Mouse (Mus musculus): ENCODE results near the gene Smc5.

The Smc5 gene

GRCm38 (mm10) chr19:23273355-23274053, at the start of gene Smc5:
Smc5 (minus strand) TSS chr19:23273897.
- TF ChIP-seq CTCF (conservative IDR thresholded peaks at IDR 0.05; ENCODE audit: low read length) (no peak), POU5F1 (IDR thresholded peaks at IDR 0.05; ENCODE audit: borderline replicate concordance, low read length) (no peak), NANOG (IDR thresholded peaks at IDR 0.05; ENCODE audit: borderline replicate concordance, low read length) (no peak)
- H3K4me3 ChIP-seq (replicated peaks; ENCODE audit: low read length) = peak within 1 kb of the TSS; percentile 94

GRCm38 (mm10) chr19:23323107-23323506, 49.4 kb upstream of the Smc5 start:
- TF ChIP-seq NANOG (IDR thresholded peaks at IDR 0.05; ENCODE audit: borderline replicate concordance, low read length) = no peak
- TF ChIP-seq POU5F1 (IDR thresholded peaks at IDR 0.05; ENCODE audit: borderline replicate concordance, low read length) = no peak
- no peak for TF ChIP-seq CTCF (conservative IDR thresholded peaks at IDR 0.05; ENCODE audit: low read length)
- Histone ChIP-seq H3K4me1 (replicated peaks; ENCODE audit: low read depth, low read length) (no peaks in the 10 kb centered on the region), H3K36me3 (ENCODE audit: insufficient read depth, low read length) (no peaks in the 10 kb centered on the region), H3K9me3 (ENCODE audit: low read length) (no peaks in the 10 kb centered on the region), H3K4me3 (replicated peaks; ENCODE audit: low read length) (no peak overlapping the region), H3K27me3 (ENCODE audit: insufficient read depth, low read length) (no peaks in the 10 kb centered on the region)

More at GRCm38 (mm10) chr19:23273355-23274053, at the start of gene Smc5:
- Histone ChIP-seq H3K27me3 (ENCODE audit: insufficient read depth, low read length) (peaks cover 14% of the 10 kb centered on the region), H3K4me1 (replicated peaks; ENCODE audit: low read depth, low read length) (peaks cover 16% of the 10 kb centered on the region), H3K9me3 (ENCODE audit: low read length) (no peaks in the 10 kb centered on the region), H3K36me3 (ENCODE audit: insufficient read depth, low read length) (peaks cover 11% of the 10 kb centered on the region)

- TF ChIP-seq POU5F1 (IDR thresholded peaks at IDR 0.05; ENCODE audit: borderline replicate concordance, low read length) = no peak
- no peak for TF ChIP-seq CTCF (conservative IDR thresholded peaks at IDR 0.05; ENCODE audit: low read length)
- no peak for TF ChIP-seq NANOG (IDR thresholded peaks at IDR 0.05; ENCODE audit: borderline replicate concordance, low read length)
- Histone ChIP-seq H3K4me1 (replicated peaks; ENCODE audit: low read depth, low read length) (0 out of 2 replicates have a peak, but pooled peaks cover 5% of the 10 kb centered on the region), H3K27me3 (ENCODE audit: insufficient read depth, low read length) (no peaks in the 10 kb centered on the region), H3K36me3 (ENCODE audit: insufficient read depth, low read length) (no peaks in the 10 kb centered on the region), H3K4me3 (replicated peaks; ENCODE audit: low read length) (no peak overlapping the region), H3K9me3 (ENCODE audit: low read length) (no peaks in the 10 kb centered on the region)
Observed at GRCm38 (mm10) chr19:23317989-23318358, 44.3 kb upstream of the Smc5 start.

DNA sequence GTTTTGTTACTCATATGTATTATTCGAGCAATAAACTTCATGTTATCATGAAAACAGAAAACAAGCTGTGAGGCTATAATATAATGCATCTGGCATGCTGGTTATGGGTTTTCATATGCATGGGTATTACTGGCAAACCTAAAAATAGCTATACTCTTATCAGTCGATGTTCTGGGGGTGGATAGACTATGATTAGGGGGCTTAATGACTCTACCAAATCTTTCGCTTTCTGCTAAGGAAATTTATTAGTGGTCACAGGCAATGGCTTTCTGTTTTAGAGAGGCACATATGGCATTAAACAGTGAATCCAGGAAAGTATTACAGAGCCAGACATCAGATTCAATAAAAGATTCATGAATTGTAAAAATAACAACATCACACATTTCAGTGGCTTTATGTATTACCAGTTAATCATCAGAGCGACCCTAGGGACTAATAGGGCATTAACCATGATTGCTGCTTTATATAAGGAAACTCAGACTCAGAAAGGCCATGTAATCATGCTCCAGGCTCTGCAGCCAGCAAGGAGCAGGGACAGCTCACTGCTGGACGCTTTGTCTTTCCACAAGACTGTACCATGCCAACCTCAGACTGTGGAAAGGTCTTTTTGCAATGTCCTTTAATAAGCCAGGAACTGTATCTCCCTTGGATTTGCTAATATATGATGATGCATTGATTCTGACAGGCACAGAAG, 43.7 kb upstream of the Smc5 start:
- Histone ChIP-seq H3K9me3 (ENCODE audit: low read length) (no peaks in the 10 kb centered on the region), H3K4me3 (replicated peaks; ENCODE audit: low read length) (no peak overlapping the region), H3K36me3 (ENCODE audit: insufficient read depth, low read length) (no peaks in the 10 kb centered on the region), H3K4me1 (replicated peaks; ENCODE audit: low read depth, low read length) (0 out of 2 replicates have a peak, but pooled peaks cover 5% of the 10 kb centered on the region), H3K27me3 (ENCODE audit: insufficient read depth, low read length) (no peaks in the 10 kb centered on the region)
- TF ChIP-seq POU5F1 (IDR thresholded peaks at IDR 0.05; ENCODE audit: borderline replicate concordance, low read length) (no peak), NANOG (IDR thresholded peaks at IDR 0.05; ENCODE audit: borderline replicate concordance, low read length) (no peak), CTCF (conservative IDR thresholded peaks at IDR 0.05; ENCODE audit: low read length) (no peak)

DNA sequence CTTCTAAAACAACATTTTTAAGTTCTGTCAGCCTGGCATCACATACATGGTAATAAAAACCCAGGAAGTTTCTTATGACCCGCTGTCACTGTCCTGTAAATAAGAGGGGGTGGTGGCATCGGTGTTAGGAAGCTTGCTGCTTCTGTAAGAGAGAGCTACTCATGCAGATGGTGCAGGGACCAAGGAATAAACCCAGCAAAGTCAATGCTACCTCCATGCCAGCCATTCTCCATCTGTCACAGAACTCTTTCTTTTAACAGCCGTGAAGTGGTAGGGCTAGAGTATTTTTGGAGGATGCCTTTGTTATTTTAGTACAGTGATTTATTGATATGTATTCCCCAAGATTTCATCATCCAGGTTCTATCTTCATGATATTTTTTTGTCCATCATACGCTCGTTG, 43.2 kb upstream of the Smc5 start:
- TF ChIP-seq POU5F1 (IDR thresholded peaks at IDR 0.05; ENCODE audit: borderline replicate concordance, low read length) (no peak), NANOG (IDR thresholded peaks at IDR 0.05; ENCODE audit: borderline replicate concordance, low read length) (no peak), CTCF (conservative IDR thresholded peaks at IDR 0.05; ENCODE audit: low read length) (no peak)
- no peak overlapping the region for H3K4me3 ChIP-seq (replicated peaks; ENCODE audit: low read length)
- H3K27me3 ChIP-seq (ENCODE audit: insufficient read depth, low read length) = no peaks in the 10 kb centered on the region
- no peaks in the 10 kb centered on the region for H3K9me3 ChIP-seq (ENCODE audit: low read length)
- H3K36me3 ChIP-seq (ENCODE audit: insufficient read depth, low read length) = no peaks in the 10 kb centered on the region
- H3K4me1 ChIP-seq (replicated peaks; ENCODE audit: low read depth, low read length) = 0 out of 2 replicates have a peak, but pooled peaks cover 5% of the 10 kb centered on the region

DNA sequence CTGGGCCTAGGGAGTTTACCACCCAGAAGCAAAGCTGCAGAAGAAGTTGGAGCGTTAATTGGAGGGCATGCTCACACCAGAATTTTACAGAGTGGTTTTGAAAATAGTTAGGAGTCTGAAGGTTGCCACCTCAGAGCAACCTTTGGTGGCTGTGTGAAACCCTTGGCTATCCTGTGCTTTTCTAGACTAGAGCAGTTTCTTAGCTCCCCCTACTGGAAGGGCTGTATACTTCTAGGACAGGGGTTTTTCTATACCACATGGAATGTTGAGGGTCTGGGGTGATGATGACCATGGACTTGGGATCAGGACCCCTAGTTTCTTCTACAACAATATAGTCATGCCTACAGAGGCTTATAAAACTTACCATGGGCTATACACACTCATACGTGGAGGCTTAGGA, 36.3 kb upstream of the Smc5 start:
- TF ChIP-seq CTCF (conservative IDR thresholded peaks at IDR 0.05; ENCODE audit: low read length) (peak; percentile 43), POU5F1 (IDR thresholded peaks at IDR 0.05; ENCODE audit: borderline replicate concordance, low read length) (no peak)
- no peaks in the 10 kb centered on the region for H3K9me3 ChIP-seq (ENCODE audit: low read length)
- H3K36me3 ChIP-seq (ENCODE audit: insufficient read depth, low read length) = no peaks in the 10 kb centered on the region
- H3K4me3 ChIP-seq (replicated peaks; ENCODE audit: low read length) = no peak overlapping the region
- no peaks in the 10 kb centered on the region for H3K27me3 ChIP-seq (ENCODE audit: insufficient read depth, low read length)
- H3K4me1 ChIP-seq (replicated peaks; ENCODE audit: low read depth, low read length) = 0 out of 2 replicates have a peak, but pooled peaks cover 2% of the 10 kb centered on the region

DNA sequence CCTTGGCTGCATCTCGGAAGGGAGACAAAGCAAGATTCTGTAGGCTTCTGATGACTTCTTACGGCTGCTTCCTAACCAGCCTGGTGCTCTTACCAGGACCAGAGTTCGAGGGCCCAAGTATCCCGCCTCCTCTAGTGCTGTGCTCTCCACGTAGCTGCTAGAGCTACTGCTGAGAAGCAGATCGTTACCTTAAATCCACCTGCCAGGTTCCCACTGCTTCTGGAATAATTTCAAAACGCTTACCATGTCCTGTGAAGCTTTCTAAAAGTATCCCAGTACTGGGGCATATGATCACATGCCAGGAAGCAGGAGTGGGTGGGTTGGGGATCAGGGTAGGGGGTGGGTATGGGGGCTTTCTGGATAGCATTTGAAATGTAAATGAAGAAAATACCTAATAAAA, 33.0 kb upstream of the Smc5 start:
- no peak overlapping the region for H3K4me3 ChIP-seq (replicated peaks; ENCODE audit: low read length)
- H3K4me1 ChIP-seq (replicated peaks; ENCODE audit: low read depth, low read length) = no peaks in the 10 kb centered on the region
- H3K27me3 ChIP-seq (ENCODE audit: insufficient read depth, low read length) = no peaks in the 10 kb centered on the region
- no peaks in the 10 kb centered on the region for H3K36me3 ChIP-seq (ENCODE audit: insufficient read depth, low read length)
- no peak for TF ChIP-seq CTCF (conservative IDR thresholded peaks at IDR 0.05; ENCODE audit: low read length)
- TF ChIP-seq POU5F1 (IDR thresholded peaks at IDR 0.05; ENCODE audit: borderline replicate concordance, low read length) = no peak
- H3K9me3 ChIP-seq (ENCODE audit: low read length) = no peaks in the 10 kb centered on the region

- Histone ChIP-seq H3K36me3 (ENCODE audit: insufficient read depth, low read length) (no peaks in the 10 kb centered on the region), H3K27me3 (ENCODE audit: insufficient read depth, low read length) (no peaks in the 10 kb centered on the region), H3K9me3 (ENCODE audit: low read length) (no peaks in the 10 kb centered on the region), H3K4me1 (replicated peaks; ENCODE audit: low read depth, low read length) (no peaks in the 10 kb centered on the region), H3K4me3 (replicated peaks; ENCODE audit: low read length) (no peak overlapping the region)
- TF ChIP-seq NANOG (IDR thresholded peaks at IDR 0.05; ENCODE audit: borderline replicate concordance, low read length) = no peak
- TF ChIP-seq POU5F1 (IDR thresholded peaks at IDR 0.05; ENCODE audit: borderline replicate concordance, low read length) = no peak
- TF ChIP-seq CTCF (conservative IDR thresholded peaks at IDR 0.05; ENCODE audit: low read length) = no peak
Observed at GRCm38 (mm10) chr19:23299987-23300386, 26.3 kb upstream of the Smc5 start.
